Mouse (Mus musculus): Measurements from ENCODE around the gene Unc5cl.
A peak's percentile ranks its signal among the peaks of the same experiment; 100 is the strongest.
"Not testable (repeated sequence)": the region's sequence is repeated elsewhere in the genome, so short reads cannot be mapped to it uniquely, and the experiment has no call there.

Unc5cl gene

DNA sequence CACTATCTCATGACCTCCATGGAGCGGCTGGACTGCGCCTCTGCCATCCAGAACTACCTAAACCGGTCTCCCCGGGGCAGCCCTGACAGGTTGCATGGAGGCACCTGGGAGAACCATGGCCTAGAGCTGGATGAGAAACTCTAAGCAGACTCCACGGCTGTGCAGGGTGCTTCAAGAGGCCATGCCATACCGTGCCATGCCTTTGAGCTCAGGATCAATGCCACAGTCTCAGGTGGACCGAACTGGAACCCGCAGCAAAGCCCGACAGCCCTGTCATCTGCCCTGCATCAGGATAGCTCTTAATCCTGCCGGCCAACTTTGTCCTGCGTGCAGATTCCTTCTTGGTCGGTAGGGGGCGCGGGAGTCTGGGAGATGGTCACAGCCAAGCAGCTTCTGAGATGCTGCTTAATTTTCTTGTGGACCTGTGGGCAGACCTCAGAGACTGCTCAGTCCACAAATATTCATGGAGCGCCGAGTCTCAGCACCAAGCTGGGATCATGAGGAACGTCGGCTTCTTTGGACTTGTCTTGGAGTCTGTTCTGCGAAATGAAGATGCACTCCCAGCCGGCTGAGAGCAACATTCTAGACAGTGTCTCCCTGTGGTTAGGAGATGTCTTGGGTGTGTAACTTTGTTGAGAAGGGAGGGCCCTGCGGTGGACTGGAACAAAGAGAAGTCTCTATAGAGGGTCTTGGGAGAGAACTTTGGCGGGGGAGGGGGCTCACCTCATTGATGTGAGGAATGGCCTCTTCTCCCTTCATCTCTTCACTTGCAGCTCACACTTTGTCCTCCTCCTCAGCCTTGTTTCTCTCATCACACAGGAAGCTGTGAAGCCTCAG is 12.9 kb downstream of the Unc5cl start:
- DNase-seq (ENCODE audit: low spot score) = peak; percentile 63

DNA sequence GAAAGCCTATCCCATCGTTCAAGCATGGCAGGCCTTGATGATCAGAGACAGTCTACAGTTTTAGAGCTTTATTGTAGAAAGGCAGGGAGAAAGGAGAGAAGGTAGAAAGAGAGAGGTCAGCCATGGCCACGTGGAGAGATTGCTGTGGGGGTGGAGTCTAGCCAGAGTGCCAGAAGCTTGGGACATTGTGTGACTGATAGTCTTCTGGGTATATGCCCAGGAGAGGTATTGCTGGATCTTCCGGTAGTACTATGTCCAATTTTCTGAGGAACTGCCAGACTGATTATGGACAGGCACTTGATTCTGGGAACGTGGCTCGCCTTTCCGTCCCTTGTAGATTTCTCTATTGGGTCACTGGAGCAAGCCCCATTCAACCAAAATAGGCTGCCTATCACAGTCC is 19.6 kb downstream of the Unc5cl start:
- not testable (repeated sequence) for DNase-seq (ENCODE audit: low spot score)

DNA sequence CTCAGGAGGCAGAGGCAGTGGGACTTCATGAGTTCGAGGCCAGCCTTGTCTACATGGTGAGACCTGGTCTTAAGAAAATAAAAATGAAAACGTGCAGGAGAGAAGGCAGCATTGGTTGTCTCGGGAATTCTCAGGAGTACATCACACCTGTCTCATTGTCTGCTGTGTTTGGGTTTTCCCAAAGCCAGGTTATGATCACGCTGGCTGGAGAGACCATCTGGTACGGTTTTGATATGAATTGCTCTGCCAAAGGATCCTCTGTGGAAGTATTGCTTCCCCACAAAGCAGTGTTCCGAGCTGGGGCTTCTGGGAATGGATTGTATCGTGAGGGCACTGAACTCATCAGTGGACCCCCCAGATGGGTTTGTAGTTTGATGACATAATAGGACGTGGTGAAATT is 20.7 kb downstream of the Unc5cl start:
- no peak for DNase-seq (ENCODE audit: low spot score)

DNA sequence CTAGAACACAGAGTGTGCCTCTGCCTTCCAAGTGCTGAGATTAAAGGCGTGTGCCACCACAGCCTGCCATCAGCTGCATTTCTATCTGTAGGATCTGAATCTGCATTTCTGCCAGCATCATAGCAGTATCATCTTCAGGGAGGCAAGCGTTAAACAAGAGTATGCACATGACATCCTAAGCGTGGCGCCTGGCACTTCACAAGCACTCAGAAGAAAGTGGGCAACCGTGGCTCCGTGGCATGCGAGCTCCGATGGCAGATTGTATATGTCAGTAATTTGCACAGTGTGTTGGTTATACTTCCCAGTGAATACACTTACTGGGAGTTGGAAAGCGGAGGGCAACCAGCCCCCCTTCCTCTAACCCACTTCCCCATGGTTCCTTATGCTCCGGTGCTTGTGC is 25.3 kb downstream of the Unc5cl start:
- no peak for DNase-seq (ENCODE audit: low spot score)

DNA sequence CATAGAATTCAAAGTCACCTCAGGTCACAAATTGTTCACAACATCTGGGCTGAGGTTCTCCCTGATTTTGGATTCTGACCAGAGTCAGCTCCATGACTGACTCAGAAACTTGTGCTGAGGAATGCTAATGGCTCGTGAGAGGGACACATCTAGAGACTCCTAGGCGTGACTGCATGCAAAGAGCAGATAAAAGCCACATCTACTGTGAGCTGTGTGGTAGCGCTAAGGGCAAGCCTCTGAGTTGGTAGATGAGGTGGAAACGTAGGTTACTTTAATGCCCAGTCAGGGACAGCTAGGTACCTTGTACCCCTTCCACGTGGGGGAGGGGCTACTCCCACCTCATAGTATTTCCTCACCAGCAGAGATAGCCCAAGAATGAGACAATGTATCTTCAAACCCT is 29.1 kb downstream of the Unc5cl start:
- no peak for DNase-seq (ENCODE audit: low spot score)

DNA sequence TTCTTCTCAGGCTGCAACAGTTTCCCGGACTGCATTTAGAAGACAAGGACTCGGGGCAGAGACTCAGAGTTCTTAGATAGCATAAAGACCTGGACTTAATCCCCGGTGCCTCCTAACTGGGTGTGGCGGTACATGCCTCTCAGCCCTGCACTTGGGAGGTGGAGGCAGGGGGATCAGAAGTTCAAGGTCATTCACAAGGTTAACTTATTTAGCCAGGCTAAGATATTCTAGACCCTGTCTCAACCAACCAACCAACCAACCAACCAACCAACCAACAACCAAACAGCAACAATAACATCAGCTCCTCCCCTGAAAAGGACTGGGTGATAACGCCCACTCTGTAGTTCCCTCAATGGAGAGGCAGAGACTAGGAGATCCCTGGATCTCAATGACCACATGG is 29.5 kb downstream of the Unc5cl start:
- no peak for DNase-seq (ENCODE audit: low spot score)

DNA sequence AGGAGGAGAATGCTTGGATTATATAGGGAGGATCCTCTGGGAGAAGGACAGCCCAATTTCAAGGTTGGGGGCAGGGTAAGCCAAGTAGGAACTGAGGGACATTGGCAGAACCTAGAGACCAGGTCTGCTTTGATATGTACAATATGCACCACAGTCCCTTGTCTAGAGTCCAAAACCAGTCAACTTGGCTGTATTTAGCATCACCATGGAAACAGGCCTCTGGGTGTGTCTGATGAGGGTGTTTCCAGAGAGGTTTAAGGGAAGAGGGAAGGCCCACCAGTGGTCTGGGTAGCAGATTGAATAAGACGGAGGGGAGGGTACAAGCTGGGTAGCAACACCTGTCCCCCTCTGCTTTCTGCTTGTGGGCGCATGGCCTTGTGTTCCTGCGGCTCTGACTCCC is 34.8 kb downstream of the Unc5cl start:
- DNase-seq (ENCODE audit: low spot score) = no peak

DNA sequence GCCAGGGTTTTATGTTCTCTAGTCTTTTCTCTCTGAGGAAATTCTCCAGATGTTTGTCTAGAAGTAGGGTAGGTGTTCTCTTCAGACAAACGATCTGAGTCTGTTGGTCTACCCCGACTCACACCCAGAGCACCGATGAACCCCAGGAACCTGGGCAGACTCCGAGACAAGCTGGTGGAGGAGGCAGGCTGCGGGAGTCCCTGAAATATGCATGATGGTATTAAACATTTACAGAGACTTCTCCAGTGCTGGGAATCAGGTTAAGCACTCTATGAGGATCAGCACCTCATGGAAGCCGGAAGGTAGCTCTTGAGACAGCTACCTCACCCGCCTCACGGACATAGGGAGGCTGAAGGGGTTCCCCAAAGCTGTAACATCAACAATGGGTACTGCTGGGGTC is 37.9 kb downstream of the Unc5cl start:
- DNase-seq (ENCODE audit: low spot score) = no peak

DNA sequence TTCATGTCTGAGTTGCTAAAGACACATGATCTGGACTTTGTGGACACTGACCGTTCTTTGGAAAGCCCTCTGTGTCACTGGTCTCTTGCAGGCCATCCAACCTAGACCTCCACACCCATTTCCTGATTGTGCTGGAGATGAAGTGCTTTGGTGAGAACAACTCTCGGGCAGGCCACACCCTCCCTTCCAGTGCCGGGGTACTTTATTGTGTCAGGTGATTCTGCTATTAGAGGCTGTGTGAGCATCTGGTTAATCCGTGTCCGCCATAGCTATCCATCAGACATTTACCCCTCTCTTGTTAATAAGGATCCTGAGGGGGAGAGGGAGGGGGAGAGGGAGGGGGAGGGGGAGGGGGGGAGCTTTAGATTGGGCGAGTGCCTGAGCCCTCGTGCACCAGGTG is 38.9 kb downstream of the Unc5cl start:
- no peak for DNase-seq (ENCODE audit: low spot score)

DNA sequence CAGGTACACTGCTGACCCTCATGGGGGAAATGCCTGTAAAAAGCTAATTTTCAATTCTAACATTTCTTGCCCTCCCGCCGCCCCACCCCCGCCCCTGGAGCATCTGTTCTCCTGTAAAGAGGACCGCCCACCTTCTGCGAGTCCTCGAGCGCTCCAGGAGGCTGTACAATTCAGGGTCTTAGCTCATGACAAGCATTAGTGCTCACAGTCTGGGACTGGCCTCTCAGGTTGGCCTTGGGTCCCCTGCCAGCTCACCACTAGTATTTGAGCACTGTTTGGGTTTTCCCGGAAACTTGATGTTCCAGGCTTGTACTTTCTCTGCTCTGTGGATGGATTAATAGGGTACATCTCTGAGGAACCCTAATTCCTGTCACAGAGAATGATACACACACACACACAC is 39.3 kb downstream of the Unc5cl start:
- no peak for DNase-seq (ENCODE audit: low spot score)

DNA sequence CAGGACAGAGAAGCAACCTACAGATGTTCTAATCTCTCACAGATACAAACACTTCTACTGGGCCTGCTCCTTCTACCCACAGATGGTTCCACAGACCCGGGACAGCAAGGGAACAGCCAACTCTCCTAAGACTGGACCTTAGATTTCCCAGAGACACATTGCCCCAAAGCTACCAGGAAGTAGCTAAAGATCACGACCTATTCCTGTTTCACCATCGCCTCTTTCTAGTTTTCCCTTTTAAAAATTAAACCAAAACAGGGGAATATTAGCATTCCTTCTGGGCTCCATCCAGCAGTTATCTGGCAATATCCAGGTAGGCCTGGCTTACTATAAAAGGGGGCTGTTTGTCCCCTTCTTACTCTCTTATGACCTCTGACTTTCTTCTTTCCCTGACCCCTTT is 43.3 kb downstream of the Unc5cl start:
- DNase-seq (ENCODE audit: low spot score) = no peak

DNA sequence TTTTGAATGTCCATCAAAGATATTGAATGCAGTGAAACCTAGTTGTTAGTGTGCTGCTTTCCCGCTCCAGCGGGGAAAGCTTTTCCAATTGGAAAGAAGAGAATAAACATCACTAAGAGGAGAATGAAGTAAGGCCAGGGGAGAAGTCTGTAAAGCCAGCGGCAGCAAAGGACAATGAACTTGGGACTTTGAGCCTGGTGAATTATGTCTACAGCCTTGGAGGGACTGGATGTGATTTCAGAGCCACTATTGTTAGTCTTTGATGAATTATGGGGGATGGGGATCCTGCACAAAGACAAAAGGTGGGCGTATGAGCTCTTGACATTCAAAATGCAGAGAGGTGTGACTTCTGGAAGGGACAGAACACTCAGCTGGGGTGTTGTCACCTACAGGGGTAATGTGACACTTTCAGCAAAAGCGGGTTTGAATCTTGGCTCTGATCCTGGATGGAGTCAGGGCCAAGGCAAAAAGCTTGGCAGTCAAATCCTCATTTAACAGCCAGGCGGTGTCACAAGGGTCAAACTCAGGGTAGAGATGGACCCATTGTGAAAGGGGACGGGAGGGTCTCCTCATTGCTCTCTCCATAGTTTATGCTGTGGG is 46.2 kb downstream of the Unc5cl start:
- no peak for DNase-seq (ENCODE audit: low spot score)

DNA sequence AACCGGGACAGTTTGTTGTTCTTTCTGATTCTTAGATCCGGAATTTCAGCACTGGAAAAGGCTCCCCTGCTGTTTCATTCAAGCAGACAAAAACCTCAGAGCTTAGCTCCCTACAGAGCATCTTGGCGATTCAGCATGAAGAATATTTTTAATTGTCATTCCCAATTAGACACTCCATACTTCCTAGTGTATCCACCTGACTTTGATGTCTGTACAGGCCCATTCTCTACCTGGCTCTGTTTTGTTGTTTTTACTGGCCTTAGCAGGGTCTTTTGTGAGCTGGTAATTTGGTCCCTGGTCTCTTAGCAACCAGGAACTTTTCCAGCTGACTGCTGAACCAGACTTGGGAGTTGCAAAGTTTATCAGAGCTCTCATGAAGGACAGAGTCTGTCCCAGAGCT is 50.3 kb downstream of the Unc5cl start:
- no peak for DNase-seq (ENCODE audit: low spot score)

DNA sequence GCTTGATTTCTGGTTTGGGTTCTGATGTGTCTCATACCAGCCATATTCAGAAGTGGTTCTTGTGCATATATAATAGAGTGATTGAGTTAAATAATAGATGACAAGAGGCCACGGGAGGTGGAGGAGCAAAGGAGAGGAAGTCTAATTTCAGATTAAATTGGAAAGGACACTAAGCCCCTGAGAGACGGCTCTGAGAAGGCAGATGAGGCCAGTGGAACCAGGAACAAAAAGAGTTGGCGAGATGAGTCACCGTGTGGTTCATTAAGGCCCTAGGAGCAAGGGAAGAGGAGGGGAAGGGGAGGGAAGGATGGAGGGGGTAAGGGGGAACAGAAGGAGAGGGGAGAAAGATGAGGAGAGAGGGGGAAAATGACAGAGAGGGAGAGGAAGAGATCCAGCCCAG is 52.3 kb downstream of the Unc5cl start:
- no peak for DNase-seq (ENCODE audit: low spot score)

DNA sequence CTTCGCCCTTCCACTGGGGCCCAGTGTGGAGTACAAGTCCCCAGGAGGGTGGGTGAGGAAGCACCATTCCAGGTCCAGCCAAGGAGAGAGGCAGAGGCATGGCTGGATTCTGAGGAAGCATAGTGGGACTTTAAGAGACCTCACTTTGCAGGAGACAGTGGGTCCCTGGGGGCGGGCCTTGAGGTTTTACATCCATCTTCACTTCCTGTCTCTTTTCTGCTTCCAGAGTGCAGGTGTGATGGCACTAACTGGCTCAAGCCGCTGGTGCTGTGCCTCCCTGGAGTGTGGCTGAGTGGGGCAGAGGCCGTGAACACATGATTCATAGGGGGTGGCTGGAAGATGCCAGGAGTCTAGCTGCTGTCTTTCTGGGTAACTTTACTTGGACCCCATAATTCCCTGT is 54.9 kb downstream of the Unc5cl start:
- DNase-seq (ENCODE audit: low spot score) = no peak

DNA sequence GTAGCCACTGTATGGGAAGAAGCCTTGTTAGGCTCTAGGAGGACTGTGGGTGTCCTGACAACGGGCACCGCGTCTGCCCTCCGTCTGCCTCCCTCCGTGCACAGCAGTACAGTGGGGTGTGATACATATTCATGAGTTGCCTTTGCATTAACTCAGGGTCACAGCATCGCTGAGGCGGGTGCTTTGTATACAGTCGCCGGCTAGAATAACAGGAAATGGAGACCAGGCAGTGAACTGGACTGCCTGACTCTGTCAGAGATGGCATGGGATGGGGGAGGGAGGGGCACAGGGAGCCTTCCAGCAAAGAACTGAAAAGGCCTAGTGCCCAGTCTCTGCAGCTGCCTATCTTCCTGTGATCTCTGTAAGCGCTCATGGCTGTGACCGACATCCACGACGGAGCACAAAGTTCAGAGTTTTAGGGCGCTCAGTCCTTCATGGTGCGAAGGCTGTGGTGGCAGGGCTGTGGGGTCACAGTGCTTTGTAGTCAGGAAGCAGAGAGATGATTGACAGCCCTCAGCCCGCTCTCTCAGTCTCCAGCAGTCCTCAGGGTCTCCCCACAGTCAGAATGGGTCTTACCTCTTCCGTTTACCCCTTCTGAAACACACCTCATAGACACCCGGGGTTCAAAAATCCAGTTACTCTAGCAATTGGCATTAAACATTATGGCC is 58.0 kb downstream of the Unc5cl start:
- DNase-seq (ENCODE audit: low spot score) = no peak

DNA sequence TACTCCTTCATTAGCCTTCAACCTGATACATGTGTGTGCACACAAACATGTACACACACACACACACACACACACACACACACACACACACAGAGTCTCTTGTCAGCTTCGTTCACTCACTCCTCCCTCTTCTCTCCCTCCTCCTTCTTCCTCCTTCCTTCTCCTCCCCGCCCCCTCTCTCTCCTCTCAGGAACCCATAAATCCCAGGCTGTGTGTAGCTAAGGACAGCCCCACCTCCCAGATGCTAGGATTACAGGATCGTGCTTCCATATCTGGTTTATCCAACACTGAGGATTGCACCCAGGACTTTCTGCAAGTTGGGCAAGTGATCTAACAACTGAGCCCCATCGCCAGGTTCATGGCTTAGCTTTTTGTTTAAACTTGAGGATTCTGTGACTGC is 59.9 kb downstream of the Unc5cl start:
- no peak for DNase-seq (ENCODE audit: low spot score)

DNA sequence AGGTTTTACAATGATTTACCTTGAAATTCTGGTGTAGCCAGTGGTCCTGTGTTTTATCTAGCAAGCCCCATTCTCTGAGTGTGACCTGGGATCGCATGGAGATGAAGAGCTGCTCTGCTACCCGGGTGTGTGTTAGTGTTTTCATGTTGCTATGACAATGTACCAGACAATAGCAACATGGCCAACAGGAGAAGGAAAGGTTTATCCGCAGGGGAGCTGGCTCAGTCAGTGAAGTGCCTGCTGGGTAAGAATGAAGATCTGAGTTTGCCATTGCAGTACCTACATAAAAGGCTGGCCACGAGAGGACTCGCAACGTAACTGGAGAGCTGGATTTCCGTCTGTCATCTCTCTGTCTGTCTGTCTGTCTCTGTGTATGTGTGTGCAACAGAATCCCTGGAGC is 64.3 kb downstream of the Unc5cl start:
- no peak for DNase-seq (ENCODE audit: low spot score)

DNA sequence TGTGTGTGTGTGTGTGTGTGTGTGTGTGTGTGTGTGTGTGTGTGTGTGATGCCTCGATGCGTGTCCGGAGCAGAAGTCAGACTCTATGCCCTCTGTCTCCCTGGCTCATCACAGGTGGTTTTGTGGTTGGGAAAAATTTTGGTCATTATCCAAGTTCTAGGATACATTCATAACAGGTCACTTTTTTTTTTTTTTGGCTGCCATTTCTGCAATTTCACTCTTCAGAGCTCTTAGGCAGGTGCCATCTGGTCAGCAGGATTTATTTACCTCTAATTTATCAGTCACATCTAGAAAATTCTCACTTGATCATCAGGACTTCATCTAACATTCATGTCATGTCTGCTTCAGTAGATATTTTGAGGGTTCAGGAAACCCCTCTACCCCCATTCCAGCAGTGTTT is 65.7 kb downstream of the Unc5cl start:
- no peak for DNase-seq (ENCODE audit: low spot score)

DNA sequence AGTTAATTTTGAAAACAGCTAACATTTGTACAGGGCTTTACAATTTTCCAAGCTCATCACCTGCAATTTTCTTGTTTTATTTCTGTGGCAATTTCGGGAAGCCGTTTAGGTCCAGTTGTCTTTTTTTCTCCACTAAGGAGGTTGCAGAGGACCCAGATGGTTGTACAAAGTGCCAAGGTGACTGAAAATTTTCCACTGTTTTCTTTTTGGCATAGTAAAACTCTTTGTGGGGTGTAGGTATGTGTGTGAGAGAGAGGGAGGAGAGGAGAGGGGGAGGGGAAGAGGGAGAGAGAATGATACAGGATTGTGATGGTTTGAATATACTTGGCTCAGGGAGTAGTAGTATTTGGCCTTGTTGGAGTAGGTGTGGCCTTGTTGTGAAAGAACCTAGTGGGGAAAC is 68.4 kb downstream of the Unc5cl start:
- DNase-seq (ENCODE audit: low spot score) = no peak

DNA sequence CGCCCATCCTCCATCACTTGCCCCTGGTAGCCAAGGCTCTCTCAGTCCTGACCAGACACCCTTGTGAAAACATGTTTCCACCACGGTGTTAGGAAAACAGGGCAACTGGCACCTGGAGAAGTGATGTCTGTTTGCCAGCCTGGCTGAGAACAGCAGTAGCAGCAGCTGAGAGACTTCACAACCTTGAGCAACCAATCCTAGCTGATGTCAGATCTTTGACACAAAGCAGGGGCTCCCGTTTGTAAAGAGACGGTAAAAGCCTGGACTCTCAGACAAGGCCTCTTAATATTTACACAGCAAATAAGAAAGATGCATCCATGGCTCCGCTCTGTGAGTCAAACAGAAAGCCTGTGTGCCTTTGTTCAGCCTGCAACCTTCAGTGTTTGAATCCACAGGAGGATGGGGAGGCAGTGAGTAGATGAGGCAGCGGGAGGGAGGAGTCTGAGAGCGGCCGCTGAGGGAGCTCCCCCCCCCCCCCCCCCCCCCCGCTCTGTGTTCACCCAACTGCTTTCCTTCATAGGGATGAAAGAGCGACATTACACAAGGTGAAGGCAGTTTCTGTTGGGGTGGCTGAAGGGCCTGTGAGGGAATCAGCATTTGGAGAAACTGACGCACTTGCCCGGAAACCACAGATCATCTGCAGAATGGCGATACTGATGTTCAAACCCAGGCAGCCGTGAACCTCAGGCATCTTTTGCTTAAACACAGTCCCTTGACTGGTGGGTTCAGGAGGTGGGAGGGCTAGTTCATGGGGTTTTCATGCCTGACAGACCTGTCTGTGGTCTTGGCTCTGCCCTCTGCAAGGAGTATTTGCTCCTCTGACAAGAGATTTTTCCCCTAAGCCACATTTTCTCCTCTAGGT is 79.4 kb downstream of the Unc5cl start:
- DNase-seq (ENCODE audit: low spot score) = no peak

DNA sequence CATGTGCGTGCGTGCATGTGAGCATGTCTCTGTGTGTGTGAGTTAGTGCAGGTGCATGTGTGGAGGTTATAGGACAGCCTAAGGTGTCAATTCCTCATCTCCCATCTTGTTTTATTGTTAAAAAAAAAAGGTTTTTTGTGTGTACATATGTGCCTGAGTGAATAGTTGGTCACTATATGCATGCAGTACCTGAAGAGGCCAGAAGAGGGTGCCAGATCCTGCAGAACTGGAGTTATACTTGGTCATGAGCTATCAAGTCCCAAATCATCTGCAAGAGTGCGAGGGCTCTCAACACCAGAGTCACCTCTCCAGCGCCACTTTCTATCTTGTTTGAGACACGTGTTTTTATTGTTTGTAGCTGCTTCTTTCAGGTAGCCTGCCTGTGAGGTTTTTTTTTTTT is 83.6 kb downstream of the Unc5cl start:
- DNase-seq (ENCODE audit: low spot score) = no peak

DNA sequence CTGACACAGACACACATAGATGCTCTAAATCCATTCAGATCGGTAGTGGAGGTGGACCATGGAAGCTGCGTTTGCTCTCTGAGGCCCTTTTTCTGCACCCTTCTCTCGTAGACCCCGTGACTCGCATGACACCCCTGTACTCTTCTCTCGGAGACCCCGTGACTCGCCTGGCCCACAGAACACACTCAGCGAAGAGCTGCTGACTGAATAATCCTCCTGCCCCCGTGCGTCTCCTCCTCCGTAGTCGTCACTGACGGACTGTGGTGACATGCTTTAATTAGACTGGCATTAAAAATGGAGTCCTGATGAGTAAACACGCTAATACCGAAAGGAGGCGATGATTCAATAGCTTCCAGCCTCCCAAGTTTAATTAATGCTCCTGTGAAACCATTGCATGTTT is 84.6 kb downstream of the Unc5cl start:
- no peak for DNase-seq (ENCODE audit: low spot score)
